Mouse (Mus musculus): ENCODE measurements around the gene Gm11596.
"Not testable (repeated sequence)": the region's sequence is repeated elsewhere in the genome, so short reads cannot be mapped to it uniquely, and the experiment has no call there.

Gene Gm11596

DNA sequence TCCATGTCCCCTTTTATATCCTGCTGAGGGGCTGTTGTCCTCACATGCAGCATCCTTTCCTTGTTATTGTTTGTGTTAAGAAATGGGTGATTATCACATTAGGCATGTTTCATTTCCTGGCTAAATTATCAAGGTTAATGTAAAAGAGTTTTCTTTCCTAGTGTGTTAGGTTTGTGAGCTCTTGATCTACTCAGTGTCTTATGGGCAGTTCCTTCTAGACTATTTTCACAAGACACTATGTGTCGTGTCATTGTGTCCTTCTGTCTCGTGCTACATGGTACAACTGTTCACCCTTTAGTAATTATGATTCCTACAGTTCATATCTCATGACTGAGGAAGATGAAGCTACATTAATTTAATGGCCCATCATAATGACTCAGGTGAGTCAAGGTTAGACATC is at the start of gene Gm11596:
Gene Gm11596 (minus strand): TSS at position 101 of the 400 bp plus-strand sequence.
- DNase-seq (ENCODE audit: low spot score): no peak

DNA sequence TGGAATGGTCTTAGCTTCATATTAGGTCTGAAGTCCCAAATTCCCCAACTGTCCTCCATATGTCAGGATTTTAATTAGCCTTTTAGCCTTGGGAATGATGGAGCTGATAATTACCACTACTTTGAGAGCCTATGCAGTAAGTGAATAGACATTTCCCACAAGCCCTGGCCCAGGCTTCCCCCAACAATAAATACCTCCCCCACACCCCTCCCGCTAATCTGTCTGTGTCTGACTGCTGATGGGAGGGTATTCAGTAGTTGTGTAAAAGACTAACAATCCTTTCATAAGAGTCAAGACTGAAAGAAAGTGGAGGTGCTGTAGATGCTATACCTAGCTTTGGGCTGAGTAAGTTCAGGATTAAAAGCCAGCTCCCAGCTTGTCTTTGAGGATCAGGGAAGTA is 48.9 kb upstream of the Gm11596 start:
- DNase-seq (ENCODE audit: low spot score): no peak

DNA sequence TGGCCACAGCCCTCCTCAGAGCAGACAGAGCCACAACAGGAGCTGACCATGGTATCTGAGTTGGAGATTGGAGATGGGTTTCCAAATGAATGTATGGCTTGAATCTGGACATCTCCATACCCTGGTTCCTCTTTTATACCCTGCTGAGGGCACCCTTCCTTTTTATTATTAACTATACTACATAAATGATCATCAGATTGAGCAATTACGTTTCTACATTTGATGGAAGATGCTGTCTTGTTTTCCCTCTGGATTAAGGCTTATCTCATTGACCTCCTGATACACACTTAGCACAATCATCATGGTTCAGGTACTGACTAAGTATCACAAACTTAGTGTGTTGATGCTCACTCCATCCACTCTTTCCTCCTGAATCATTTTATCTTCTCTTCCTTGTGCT is 44.7 kb upstream of the Gm11596 start, which contains the start of gene 2300003K06Rik:
Gene 2300003K06Rik (minus strand): TSS at position 101 of the 400 bp plus-strand sequence.
- DNase-seq (ENCODE audit: low spot score): no peak

DNA sequence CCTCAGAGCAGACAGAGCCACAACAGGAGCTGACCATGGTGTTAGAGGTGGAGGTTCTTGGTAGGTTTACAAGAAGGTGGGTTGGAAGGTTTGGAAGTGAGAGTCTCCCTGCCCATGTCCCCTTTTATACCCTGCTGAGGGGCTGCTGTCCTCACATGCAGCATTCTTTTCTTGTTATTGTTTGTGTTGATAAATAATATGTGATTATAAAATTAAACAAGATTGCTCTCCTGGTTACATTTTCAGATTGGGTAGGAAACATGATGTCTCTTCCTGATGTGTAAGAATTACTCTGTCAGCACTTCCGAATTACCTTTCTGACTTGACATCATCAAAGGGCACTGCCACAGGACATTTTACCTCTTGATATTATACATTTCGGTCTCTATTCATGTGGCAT is 22.3 kb upstream of the Gm11596 start, which contains the start of gene Gm11564:
Gene Gm11564 (minus strand): TSS at position 101 of the 400 bp plus-strand sequence.
- not testable (repeated sequence) for DNase-seq (ENCODE audit: low spot score)

DNA sequence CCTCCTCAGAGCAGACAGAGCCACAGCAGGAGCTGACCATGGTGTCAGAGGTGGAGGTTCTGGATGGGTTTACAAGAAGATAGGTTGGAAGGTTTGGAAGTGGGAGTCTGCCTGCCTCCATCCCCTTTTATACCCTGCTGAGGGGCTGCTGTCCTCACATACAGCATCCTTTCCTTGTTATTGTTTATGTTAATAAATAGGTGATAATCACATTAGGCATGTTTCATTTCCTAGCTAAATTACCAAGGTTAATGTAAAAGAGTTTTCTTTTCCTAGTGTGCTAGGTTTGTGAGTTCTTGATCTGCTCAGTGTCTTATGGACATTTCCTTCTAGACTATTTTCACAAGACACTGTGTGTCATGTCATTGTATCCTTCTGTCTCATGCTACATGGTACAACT is 16.5 kb upstream of the Gm11596 start, which contains the start of gene Krtap4-13:
Gene Krtap4-13 (minus strand): TSS at position 101 of the 400 bp plus-strand sequence.
- DNase-seq (ENCODE audit: low spot score): not testable (repeated sequence)

DNA sequence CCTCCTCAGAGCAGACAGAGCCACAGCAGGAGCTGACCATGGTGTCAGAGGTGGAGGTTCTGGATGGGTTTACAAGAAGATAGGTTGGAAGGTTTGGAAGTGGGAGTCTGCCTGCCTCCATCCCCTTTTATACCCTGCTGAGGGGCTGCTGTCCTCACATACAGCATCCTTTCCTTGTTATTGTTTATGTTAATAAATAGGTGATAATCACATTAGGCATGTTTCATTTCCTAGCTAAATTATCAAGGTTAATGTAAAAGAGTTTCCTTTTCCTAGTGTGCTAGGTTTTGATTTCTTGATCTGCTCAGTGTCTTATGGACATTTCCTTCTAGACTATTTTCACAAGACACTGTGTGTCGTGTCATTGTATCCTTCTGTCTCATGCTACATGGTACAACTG is 11.1 kb upstream of the Gm11596 start, which contains the start of gene Gm11554:
Gene Gm11554 (minus strand): TSS at position 101 of the 400 bp plus-strand sequence.
- DNase-seq (ENCODE audit: low spot score): not testable (repeated sequence)

DNA sequence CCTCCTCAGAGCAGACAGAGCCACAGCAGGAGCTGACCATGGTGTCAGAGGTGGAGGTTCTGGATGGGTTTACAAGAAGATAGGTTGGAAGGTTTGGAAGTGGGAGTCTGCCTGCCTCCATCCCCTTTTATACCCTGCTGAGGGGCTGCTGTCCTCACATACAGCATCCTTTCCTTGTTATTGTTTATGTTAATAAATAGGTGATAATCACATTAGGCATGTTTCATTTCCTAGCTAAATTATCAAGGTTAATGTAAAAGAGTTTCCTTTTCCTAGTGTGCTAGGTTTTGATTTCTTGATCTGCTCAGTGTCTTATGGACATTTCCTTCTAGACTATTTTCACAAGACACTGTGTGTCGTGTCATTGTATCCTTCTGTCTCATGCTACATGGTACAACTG is 5.6 kb upstream of the Gm11596 start, which contains the start of gene Gm11569:
Gene Gm11569 (minus strand): TSS at position 101 of the 400 bp plus-strand sequence.
- DNase-seq (ENCODE audit: low spot score): not testable (repeated sequence)

DNA sequence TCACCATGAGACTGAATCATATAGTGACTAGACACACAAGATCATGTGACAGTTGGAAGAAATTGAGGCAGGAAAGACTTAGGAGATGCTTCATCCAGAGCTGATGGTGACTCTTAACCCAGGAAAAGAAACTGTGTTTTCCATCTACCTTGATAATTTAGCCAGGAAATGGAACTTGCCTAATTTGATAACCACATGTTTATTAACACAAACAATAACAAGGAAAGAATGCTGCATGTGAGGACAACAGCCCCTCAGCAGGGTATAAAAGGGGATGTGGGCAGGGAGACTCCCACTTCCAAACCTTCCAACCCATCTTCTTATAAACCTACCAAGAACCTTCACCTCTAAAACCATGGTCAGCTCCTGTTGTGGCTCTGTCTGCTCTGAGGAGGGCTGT is 8.4 kb downstream of the Gm11596 start, which contains the start of gene Krtap4-9:
Gene Krtap4-9 (plus strand): TSS at position 301 of the 400 bp plus-strand sequence.
- not testable (repeated sequence) for DNase-seq (ENCODE audit: low spot score)

DNA sequence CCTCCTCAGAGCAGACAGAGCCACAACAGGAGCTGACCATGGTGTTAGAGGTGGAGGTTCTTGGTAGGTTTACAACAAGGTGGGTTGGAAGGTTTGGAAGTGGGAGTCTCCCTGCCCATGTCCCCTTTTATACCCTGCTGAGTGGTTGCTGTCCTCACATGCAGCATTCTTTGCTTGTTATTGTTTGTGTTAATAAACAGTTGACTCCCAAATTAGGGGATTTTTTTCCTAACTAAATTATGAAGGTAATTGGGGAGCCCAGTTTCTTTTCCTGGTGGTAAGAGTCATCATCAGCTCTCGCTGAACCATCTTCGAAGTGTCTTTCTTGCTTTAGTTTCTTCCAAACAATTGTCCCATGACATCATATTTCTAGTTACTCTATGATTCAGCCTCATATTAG is 12.7 kb downstream of the Gm11596 start, which contains the start of gene Krtap4-8:
Gene Krtap4-8 (minus strand): TSS at position 101 of the 400 bp plus-strand sequence.
- no peak for DNase-seq (ENCODE audit: low spot score)

DNA sequence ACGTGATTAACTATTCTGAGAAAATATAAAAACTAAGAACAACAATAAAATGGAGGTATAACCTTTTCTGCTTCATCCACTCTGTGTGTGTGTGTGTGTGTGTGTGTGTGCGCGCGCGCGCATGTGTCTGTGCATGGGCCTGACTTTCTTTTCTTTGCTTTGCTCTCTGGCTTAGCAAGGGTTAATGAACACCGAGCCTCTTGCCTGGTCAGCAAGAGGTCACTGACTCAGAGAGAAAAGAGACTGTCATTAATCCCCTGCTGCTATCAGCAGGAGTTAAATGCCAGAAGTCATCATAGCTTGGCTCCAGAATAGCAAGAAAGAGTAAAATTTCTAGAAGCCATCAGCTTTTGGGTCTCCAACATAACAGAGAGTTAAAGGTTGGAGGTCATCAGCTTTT is 14.9 kb downstream of the Gm11596 start:
- DNase-seq (ENCODE audit: low spot score): no peak

DNA sequence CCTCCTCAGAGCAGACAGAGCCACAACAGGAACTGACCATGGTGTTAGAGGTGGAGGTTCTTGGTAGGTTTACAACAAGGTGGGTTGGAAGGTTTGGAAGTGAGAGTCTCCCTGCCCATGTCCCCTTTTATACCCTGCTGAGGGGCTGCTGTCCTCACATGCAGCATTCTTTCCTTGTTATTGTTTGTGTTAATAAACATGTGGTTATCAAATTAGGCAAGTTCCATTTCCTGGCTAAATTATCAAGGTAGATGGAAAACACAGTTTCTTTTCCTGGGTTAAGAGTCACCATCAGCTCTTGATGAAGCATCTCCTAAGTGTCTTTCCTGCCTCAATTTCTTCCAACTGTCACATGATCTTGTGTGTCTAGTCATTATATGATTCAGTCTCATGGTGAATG is 20.5 kb downstream of the Gm11596 start, which contains the start of gene Gm11595:
Gene Gm11595 (minus strand): TSS at position 101 of the 400 bp plus-strand sequence.
- not testable (repeated sequence) for DNase-seq (ENCODE audit: low spot score)

DNA sequence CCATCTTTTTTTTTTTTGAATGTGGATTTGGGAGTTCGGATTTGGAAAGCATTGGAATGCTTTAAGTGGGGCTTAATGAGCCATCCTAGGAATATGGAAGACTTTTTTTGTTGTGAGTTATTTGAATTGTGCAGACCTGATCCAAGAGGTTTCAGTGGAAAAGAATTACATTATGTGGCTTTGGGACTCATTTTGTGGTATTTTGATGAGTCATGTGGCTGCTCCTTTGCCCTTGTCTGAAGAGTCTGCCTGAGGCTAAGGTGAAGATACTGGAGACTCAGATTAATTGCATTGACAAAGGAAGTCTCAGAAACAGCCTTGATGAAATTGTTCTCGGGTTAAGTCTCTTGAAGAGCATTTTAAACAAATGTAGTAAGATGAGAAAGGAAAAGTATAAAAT is 24.9 kb downstream of the Gm11596 start:
- no peak for DNase-seq (ENCODE audit: low spot score)

DNA sequence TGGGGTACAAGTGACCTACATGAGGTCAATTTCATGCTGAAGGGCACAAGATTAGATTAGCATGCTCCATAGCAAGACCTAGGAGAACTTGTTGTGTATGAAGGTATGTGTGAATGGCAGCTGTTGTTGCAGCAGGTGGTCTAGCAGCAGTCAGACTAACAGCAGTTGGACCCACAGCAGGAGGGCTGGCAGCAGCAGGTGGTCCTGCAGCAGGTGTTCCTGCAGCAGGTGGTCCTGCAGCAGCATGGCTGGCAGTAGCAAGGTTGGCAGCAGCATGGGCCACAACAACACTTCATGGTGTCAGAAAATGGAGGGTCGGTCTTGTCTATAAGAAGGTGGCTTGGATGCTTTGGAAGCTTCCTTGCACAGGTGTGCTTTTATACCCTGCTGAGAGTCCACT is 34.4 kb downstream of the Gm11596 start:
- no peak for DNase-seq (ENCODE audit: low spot score)

DNA sequence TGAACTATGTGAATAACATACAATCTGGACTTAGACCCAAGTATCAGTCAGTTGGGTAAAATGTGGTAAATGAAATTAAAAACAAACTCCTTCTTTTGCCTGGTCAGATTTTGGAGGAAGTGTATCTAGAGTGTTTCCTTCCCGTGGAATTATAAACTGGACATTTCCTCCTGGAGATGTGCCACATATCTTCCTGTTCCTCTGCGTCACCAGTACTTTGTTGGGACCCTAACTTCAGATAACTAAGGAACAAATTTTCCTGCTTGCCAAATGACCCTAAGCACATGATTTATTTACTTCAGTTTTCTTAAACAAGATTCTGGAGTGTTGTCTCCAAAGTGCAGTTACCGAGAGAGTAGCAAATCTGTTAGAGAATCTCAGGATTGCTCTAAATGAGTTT is 49.3 kb downstream of the Gm11596 start:
- no peak for DNase-seq (ENCODE audit: low spot score)

Measured in ovary, adult 18-20 months (tissue).